Comparison of ENCODE assay signal across 28 mouse cellular contexts in genomic region chr1:192606876-192607275, GRCm38 (mm10).
"Had no signal": no experiment of that assay in that cellular context is flagged by ENCODE, and none has a peak within 500 bp of the region (broad histone marks: within the 10 kb centered on the region; RNA-seq: fewer than 3 reads in every experiment).

No protein-coding gene starts in this region.

- H3K4me2 ChIP-seq: heart, embryonic 11.5 days; heart, embryonic 13.5 days; heart, embryonic 15.5 days; hindbrain, embryonic 12.5 days; hindbrain, embryonic 14.5 days; intestine, embryonic 15.5 days; limb, embryonic 12.5 days; liver, embryonic 11.5 days had no signal

- H3K9ac ChIP-seq: heart, embryonic 13.5 days; heart, embryonic 15.5 days; hindbrain, embryonic 12.5 days; hindbrain, embryonic 14.5 days; intestine, embryonic 15.5 days; limb, embryonic 12.5 days had no signal

- H3K27ac ChIP-seq: gastrocnemius, adult 2 months; heart, adult 2 months; heart, embryonic 13.5 days; heart, embryonic 15.5 days; hindbrain, embryonic 10.5 days; hindbrain, embryonic 12.5 days; hindbrain, embryonic 14.5 days; intestine, embryonic 15.5 days; layer of hippocampus, adult 2 months; limb, embryonic 10.5 days; limb, embryonic 12.5 days had no signal

- H3K27me3 ChIP-seq: heart, embryonic 13.5 days; heart, embryonic 15.5 days; hindbrain, embryonic 12.5 days; intestine, embryonic 15.5 days; limb, embryonic 12.5 days had no signal

- DNase-seq: gastrocnemius, adult 2 months; gastrocnemius, postnatal 10 days; gastrocnemius, postnatal 25 days; heart, adult 11 months; heart, adult 2 months; heart, postnatal 14 days; heart, postnatal 36 days; kidney, adult 18-20 months; kidney, postnatal 10 days; kidney, postnatal 25 days; kidney, postnatal 4 days; layer of hippocampus, adult 9-11 months; layer of hippocampus, postnatal 36 days; liver had no signal

- H3K4me3 ChIP-seq: gastrocnemius, adult 2 months; heart, adult 2 months; heart, embryonic 13.5 days; heart, embryonic 15.5 days; hindbrain, embryonic 10.5 days; hindbrain, embryonic 12.5 days; intestine, embryonic 15.5 days; layer of hippocampus, adult 2 months; limb, embryonic 10.5 days; limb, embryonic 12.5 days had no signal

- H3K36me3 ChIP-seq: heart, embryonic 13.5 days; heart, embryonic 15.5 days; hindbrain, embryonic 10.5 days; hindbrain, embryonic 12.5 days; intestine, embryonic 15.5 days; limb, embryonic 10.5 days; limb, embryonic 12.5 days had no signal

- H3K9me3 ChIP-seq: heart, embryonic 13.5 days; heart, embryonic 15.5 days; hindbrain, embryonic 10.5 days; hindbrain, embryonic 12.5 days; intestine, embryonic 15.5 days; limb, embryonic 10.5 days; limb, embryonic 12.5 days had no signal

- ATAC-seq: hindbrain, embryonic 16.5 days; inflammation-experienced regulatory T-cells, adult 6 months; intestine, postnatal 0 days had no signal
